Mouse (Mus musculus) forebrain, embryonic 10.5 days (tissue): Measurements from ENCODE around the gene Ninj1. TPM values are rescaled to one million over a fixed set of nuclear protein-coding genes. Genes with fewer than 3 reads are reported as not detected.

ENCODE experiments used
- DNase-seq: peaks from one replicate; pipeline ENCODE4 v3.0.0-alpha.2; 2017; ENCODE audit warnings: low spot score; ENCODE audit errors: extremely low spot score
- H3K27ac ChIP-seq: fragments of 300-500 bp; sonication (generic); 2 replicates; pipeline ENCODE4 v1.5.1; 2016; ENCODE audit warnings: mild to moderate bottlenecking
- H3K27me3 ChIP-seq: fragments of 300-500 bp; sonication (generic); 2 replicates; pipeline ENCODE4 v1.6.1; 2016; ENCODE audit warnings: mild to moderate bottlenecking; ENCODE audit not compliant: poor library complexity, severe bottlenecking
- H3K36me3 ChIP-seq: fragments of 300-500 bp; sonication (generic); replicated peaks from 2 replicates; pipeline ENCODE4 v1.6.1; 2016; ENCODE audit warnings: mild to moderate bottlenecking, moderate library complexity
- H3K4me1 ChIP-seq: fragments of 300-500 bp; sonication (generic); 2 replicates; pipeline ENCODE4 v1.6.1; 2016
- H3K4me3 ChIP-seq: fragments of 300-500 bp; sonication (generic); 2 replicates; pipeline ENCODE4 v1.5.1; 2016; ENCODE audit warnings: mild to moderate bottlenecking, moderate library complexity
- H3K9me3 ChIP-seq: fragments of 300-500 bp; sonication (generic); 2 replicates; pipeline ENCODE4 v1.6.1; 2016; ENCODE audit warnings: mild to moderate bottlenecking, moderate library complexity
- WGBS: fragments of 180-500 bp; shearing (Covaris S2); methylation state at CpG from one replicate; pipeline ENCODE4 v1.1.7; 2016; 5-methylcytosine and 5-hydroxymethylcytosine counted together
- polyA plus RNA-seq: library from polyadenylated mRNA; unstranded; fragments of >200 nt; fragmentation: Nextera tagmentation; extraction: Ambion mirVana; gene quantifications from 2 replicates; pipeline ENCODE4 v1.2.1, GENCODE M21; 2016

Ninj1 gene
- polyA plus RNA-seq, 1 experiment from 2014 or later = 22.7 TPM

GRCm38 (mm10) chr13:49190876-49191672, 3.8 kb downstream of the Ninj1 start:
- peak overlapping the region; percentile 12 for H3K27ac ChIP-seq
- WGBS = 88% methylated on average over 7 of the region's 7 CpGs
- peaks cover 61% of the 10 kb centered on the region for H3K4me1 ChIP-seq
- peaks cover 4% of the 10 kb centered on the region; the same call in 1 of the 2 replicates for H3K36me3 ChIP-seq
- DNase-seq = no peak
- no peaks in the 10 kb centered on the region for H3K9me3 ChIP-seq
- peaks cover 36% of the 10 kb centered on the region for H3K27me3 ChIP-seq
- H3K4me3 ChIP-seq = no peak overlapping the region

GRCm38 (mm10) chr13:49191673-49192035, 4.4 kb downstream of the Ninj1 start:
- no peak for DNase-seq
- Histone ChIP-seq H3K36me3 (peaks cover 4% of the 10 kb centered on the region; the same call in 1 of the 2 replicates), H3K4me3 (no peak overlapping the region), H3K4me1 (peaks cover 59% of the 10 kb centered on the region), H3K9me3 (no peaks in the 10 kb centered on the region), H3K27me3 (peaks cover 31% of the 10 kb centered on the region), H3K27ac (peak overlapping the region; percentile 12)
- WGBS = 71% methylated on average over 5 of the region's 5 CpGs

DNA sequence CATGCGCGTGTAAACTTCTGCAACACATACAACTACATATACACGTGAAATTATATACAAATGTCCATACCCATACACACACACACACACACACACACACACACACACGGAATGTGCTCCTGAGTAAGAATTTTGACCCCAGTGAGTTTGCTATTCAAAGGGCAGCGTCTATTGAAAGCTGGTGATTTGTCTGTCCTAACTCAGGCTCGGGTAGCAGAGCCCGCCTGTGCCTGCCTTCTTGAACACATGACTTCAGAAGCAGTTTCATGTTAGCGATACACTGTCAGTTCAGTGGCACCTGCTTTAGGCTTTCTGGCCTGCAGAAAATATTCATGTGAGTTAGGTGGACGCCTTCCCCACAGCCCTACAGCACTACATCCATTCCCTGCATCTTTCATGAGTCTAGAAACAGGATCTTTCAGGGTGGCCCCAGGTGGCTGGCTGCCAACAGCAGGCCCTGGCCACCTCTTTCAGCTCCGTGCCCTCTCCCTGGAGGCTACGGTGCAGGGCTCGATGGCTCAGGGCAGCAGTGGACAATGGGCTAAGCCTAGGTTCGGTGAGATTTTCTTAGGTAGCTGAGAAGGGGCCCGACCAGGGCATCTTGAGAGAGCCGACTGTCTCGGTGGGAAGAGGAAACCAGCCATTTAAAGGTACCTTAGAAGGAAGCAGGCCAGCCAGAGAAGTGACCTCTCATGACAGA, 5.0 kb downstream of the Ninj1 start:
- Histone ChIP-seq H3K36me3 (peaks cover 4% of the 10 kb centered on the region; the same call in 1 of the 2 replicates), H3K27me3 (peaks cover 29% of the 10 kb centered on the region), H3K4me3 (no peak overlapping the region), H3K9me3 (no peaks in the 10 kb centered on the region), H3K4me1 (peaks cover 52% of the 10 kb centered on the region), H3K27ac (0 out of 2 replicates have a peak overlapping the region, but pooled peaks have one; percentile 44)
- WGBS = 80% methylated on average over 16 of the region's 16 CpGs
- DNase-seq = no peak

DNA sequence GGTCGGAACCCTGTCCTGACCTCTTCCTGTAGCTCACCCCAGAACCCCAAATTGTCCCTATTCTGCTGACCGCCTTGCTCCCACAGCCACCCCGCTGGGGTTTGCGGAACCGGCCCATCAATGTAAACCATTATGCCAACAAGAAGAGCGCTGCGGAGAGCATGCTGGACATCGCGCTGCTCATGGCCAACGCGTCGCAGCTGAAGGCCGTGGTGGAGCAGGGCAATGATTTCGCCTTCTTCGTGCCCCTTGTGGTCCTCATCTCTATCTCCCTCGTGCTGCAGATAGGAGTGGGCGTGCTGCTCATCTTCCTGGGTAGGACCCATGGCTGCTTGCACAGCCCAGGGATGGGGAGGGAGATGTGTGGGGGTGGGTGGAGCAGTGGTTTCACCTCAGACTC, 6.4 kb downstream of the Ninj1 start:
- Histone ChIP-seq H3K27ac (no peak overlapping the region), H3K9me3 (no peaks in the 10 kb centered on the region), H3K27me3 (peaks cover 16% of the 10 kb centered on the region), H3K36me3 (peaks cover 4% of the 10 kb centered on the region; the same call in 1 of the 2 replicates), H3K4me3 (no peak overlapping the region), H3K4me1 (peaks cover 39% of the 10 kb centered on the region)
- no peak for DNase-seq
- 97% methylated on average over 17 of the region's 17 CpGs for WGBS

GRCm38 (mm10) chr13:49194811-49195210, 7.5 kb downstream of the Ninj1 start:
- H3K9me3 ChIP-seq = no peaks in the 10 kb centered on the region
- 95% methylated on average over 13 of the region's 13 CpGs for WGBS
- no peak overlapping the region for H3K27ac ChIP-seq

GRCm38 (mm10) chr13:49195651-49196050, 8.4 kb downstream of the Ninj1 start:
- no peaks in the 10 kb centered on the region for H3K9me3 ChIP-seq
- H3K4me3 ChIP-seq = no peak overlapping the region
- WGBS = 95% methylated on average over 7 of the region's 7 CpGs
- no peaks in the 10 kb centered on the region for H3K27me3 ChIP-seq
- H3K36me3 ChIP-seq = peaks cover 4% of the 10 kb centered on the region; the same call in 1 of the 2 replicates
- no peak for DNase-seq
- no peak overlapping the region for H3K27ac ChIP-seq
- peaks cover 19% of the 10 kb centered on the region for H3K4me1 ChIP-seq

More at GRCm38 (mm10) chr13:49194811-49195210, 7.5 kb downstream of the Ninj1 start:
- H3K27me3 ChIP-seq = peaks cover 5% of the 10 kb centered on the region; the same call in 1 of the 2 replicates
- H3K36me3 ChIP-seq = peaks cover 4% of the 10 kb centered on the region; the same call in 1 of the 2 replicates
- peaks cover 27% of the 10 kb centered on the region for H3K4me1 ChIP-seq
- no peak overlapping the region for H3K4me3 ChIP-seq
- DNase-seq = no peak

DNA sequence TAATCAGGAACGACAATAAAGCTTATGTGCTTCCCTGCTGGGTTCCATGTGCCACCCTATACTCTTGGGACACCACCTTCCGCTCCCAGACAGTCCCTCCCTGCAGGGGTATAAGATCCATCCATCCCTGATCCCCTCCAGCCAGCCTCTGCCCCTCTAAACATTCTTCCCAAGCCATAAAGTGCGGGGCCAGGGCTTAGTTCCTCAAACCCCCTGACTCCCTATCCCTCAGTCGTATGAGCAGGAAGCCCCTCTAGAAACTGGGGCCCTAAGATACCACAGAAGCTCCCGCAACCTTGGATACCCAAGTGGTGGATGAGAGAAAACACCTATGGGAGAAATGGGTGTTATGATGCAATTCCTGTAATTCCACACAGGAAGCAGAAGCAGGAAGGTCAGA, 8.9 kb downstream of the Ninj1 start:
- Histone ChIP-seq H3K27ac (no peak overlapping the region), H3K27me3 (no peaks in the 10 kb centered on the region), H3K36me3 (peaks cover 4% of the 10 kb centered on the region; the same call in 1 of the 2 replicates), H3K4me1 (peaks cover 13% of the 10 kb centered on the region), H3K9me3 (no peaks in the 10 kb centered on the region), H3K4me3 (no peak overlapping the region)
- DNase-seq = no peak
- 86% methylated on average over 5 of the region's 5 CpGs for WGBS

- H3K36me3 ChIP-seq = peaks cover 4% of the 10 kb centered on the region; the same call in 1 of the 2 replicates
- WGBS = 91% methylated on average over 6 of the region's 6 CpGs
- no peak for DNase-seq
- H3K9me3 ChIP-seq = no peaks in the 10 kb centered on the region
- no peak overlapping the region for H3K27ac ChIP-seq
- H3K4me1 ChIP-seq = peaks cover 8% of the 10 kb centered on the region
- H3K27me3 ChIP-seq = no peaks in the 10 kb centered on the region
- H3K4me3 ChIP-seq = no peak overlapping the region
Observed at GRCm38 (mm10) chr13:49196766-49197165, 9.5 kb downstream of the Ninj1 start.

DNA sequence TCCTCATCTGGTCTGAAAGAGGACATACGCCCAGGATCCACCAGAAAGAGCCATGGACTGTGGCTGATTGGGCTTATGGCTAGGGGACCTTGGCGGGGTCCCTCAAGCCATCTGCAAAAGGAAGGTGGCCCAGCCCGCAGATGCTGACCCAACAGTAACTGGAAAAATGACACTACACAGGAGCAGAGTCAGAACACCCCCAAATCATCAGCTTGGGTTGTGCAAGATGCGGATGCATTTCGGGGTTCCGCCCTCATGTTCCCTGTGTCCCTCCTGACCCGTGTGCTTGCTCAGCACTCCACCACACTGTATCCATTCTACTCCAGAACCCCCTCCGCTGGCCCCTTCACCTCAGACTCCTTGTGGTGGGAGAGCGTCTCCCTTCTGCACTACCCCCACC, 11.4 kb downstream of the Ninj1 start:
- H3K27me3 ChIP-seq = no peaks in the 10 kb centered on the region
- H3K4me1 ChIP-seq = no peaks in the 10 kb centered on the region
- WGBS = 90% methylated on average over 9 of the region's 9 CpGs
- DNase-seq = no peak
- H3K9me3 ChIP-seq = no peaks in the 10 kb centered on the region
- peaks cover 6% of the 10 kb centered on the region for H3K36me3 ChIP-seq
- H3K4me3 ChIP-seq = no peak overlapping the region
- H3K27ac ChIP-seq = no peak overlapping the region

- DNase-seq = no peak
- H3K36me3 ChIP-seq = peaks cover 5% of the 10 kb centered on the region
- H3K9me3 ChIP-seq = no peaks in the 10 kb centered on the region
- H3K27me3 ChIP-seq = no peaks in the 10 kb centered on the region
- H3K27ac ChIP-seq = no peak overlapping the region
- H3K4me3 ChIP-seq = no peak overlapping the region
- WGBS = 91% methylated on average over 7 of the region's 7 CpGs
- no peaks in the 10 kb centered on the region for H3K4me1 ChIP-seq
Observed at GRCm38 (mm10) chr13:49199891-49200290, 12.6 kb downstream of the Ninj1 start.

- 95% methylated on average over 13 of the region's 13 CpGs for whole genome bisulfite sequencing
- no peak for DNase-seq
Observed at GRCm38 (mm10) chr13:49200688-49201087, 13.4 kb downstream of the Ninj1 start.

DNA sequence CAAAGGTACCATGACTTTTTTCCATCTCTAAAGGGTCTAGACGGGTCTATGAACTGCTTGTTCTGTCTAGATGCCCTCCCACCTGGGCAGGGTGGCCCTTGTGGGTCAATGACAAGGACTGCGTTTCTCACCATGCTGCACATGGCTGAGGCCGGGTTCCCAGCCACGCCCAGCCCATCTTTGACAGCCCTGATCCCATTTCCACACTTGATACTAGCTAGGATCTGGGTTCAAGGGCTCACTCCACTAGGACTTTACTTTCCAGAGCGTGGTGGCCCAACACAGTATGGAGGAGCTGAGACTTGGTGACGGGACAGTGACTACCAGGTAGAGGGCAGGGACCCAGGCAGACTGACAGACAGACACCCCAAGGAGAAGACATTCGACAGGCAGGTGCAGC, 15.3 kb downstream of the Ninj1 start:
- no peaks in the 10 kb centered on the region for H3K27me3 ChIP-seq
- peaks cover 2% of the 10 kb centered on the region for H3K36me3 ChIP-seq
- H3K4me3 ChIP-seq = no peak overlapping the region
- 90% methylated on average over 7 of the region's 7 CpGs for WGBS
- H3K27ac ChIP-seq = no peak overlapping the region
- DNase-seq = no peak
- H3K4me1 ChIP-seq = peaks cover 4% of the 10 kb centered on the region; the same call in 1 of the 2 replicates
- H3K9me3 ChIP-seq = no peaks in the 10 kb centered on the region

More at GRCm38 (mm10) chr13:49200688-49201087, 13.4 kb downstream of the Ninj1 start:
- peaks cover 4% of the 10 kb centered on the region; the same call in 1 of the 2 replicates for H3K4me1 ChIP-seq
- H3K9me3 ChIP-seq = no peaks in the 10 kb centered on the region
- H3K27me3 ChIP-seq = no peaks in the 10 kb centered on the region
- H3K4me3 ChIP-seq = no peak overlapping the region
- no peak overlapping the region for H3K27ac ChIP-seq
- peaks cover 2% of the 10 kb centered on the region for H3K36me3 ChIP-seq
